8 mouse cellular contexts compared by ENCODE assay signal in the genomic region with DNA sequence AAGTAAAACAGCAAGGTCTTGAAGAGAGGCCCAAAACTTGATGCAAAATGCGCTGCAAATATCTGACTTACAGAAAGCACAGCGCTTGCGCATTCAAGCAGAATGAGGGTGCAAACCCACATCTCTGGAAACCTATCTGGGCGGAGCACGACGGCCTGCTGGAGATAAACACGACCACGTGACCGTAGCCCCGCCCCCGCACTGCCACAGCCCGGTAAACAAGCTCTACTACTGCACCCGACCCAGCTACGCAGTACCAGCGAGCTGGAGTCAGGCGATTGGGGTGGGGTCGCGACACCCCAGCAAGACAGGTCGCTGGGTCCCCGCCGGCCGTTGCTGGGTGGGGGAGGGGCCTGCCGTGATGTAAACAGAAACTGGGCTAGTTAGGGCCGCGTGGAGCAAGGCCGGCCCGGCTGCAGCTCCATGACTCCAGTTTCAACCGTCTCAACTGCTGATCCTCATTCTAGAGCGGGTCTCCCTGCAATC. TPM values are rescaled to one million over a fixed set of nuclear protein-coding genes. Genes with fewer than 3 reads are reported as not detected.
DNase-seq lines count a peak whose midpoint lies in the region; ATAC-seq lines count a peak whose summit lies in the region.

No protein-coding gene starts in this region.

- H3K9me3 ChIP-seq in megakaryocyte, embryonic 14.5 days, result no peaks in the 10 kb centered on the region

- peaks cover 42% of the 10 kb centered on the region for H3K36me3 ChIP-seq in megakaryocyte, embryonic 14.5 days (replicated peaks; ENCODE audit: low read length)

- H3K27me3 ChIP-seq in megakaryocyte, embryonic 14.5 days (replicated peaks), result peaks cover 29% of the 10 kb centered on the region

- peaks cover 39% of the 10 kb centered on the region for H3K4me1 ChIP-seq in megakaryocyte, embryonic 14.5 days

- peak overlapping the region; percentile 91 for H3K4me3 ChIP-seq in megakaryocyte, embryonic 14.5 days (replicated peaks)

- peak; percentile 96 to 98 for DNase-seq in adrenal gland, adult (ENCODE audit: inconsistent age in 2 of 2, low spot score in 1 of 2)
- DNase-seq in embryo, embryonic 10.5 days (ENCODE audit: low spot score), result peak; percentile 84
- peak; percentile 95 for DNase-seq in gastrocnemius, postnatal 10 days
- peak; percentile 80 to 94 for DNase-seq in left cerebral cortex, adult 9 months (ENCODE audit: low spot score in 2 of 2)
- peak; percentile 90 to 96 for DNase-seq in right cerebral cortex, adult 2 months (ENCODE audit: low spot score in 2 of 2)
- peak; percentile 77 for DNase-seq in urinary bladder, postnatal 10 days (ENCODE audit: low spot score)

- peak; percentile 76 for ATAC-seq in inflammation-experienced regulatory T-cells, adult 6 months

RNA-seq across cellular contexts. Expression of a gene that starts 36.2 kb away (rescaled TPM):
- 10 to 100 TPM in 1 of 2 experiments, 1 to 10 TPM in 1; 7.5 to 11.8 TPM for total RNA-seq in gastrocnemius, postnatal 10 days (2021)
- 100 to 1,000 TPM; 509 to 683 (median 543) TPM for polyA plus RNA-seq in inflammation-experienced regulatory T-cells, adult 6 months (2017; shearing (Covaris generic))
- polyA plus RNA-seq in megakaryocyte, embryonic 14.5 days (2012; ENCODE audit: insufficient read depth, low replicate concordance), result 0.81 and 1.1 TPM in 2 replicates

RNA-seq across cellular contexts. Expression of a gene that starts 43.2 kb away (rescaled TPM):
- 1 to 10 TPM; 2.9 to 4.1 TPM for total RNA-seq in gastrocnemius, postnatal 10 days (2021)
- 10 to 100 TPM; 13.3 to 48.6 (median 38.5) TPM for polyA plus RNA-seq in inflammation-experienced regulatory T-cells, adult 6 months (2017; shearing (Covaris generic))
- 2.2 and 5.7 TPM in 2 replicates for polyA plus RNA-seq in megakaryocyte, embryonic 14.5 days (2012; ENCODE audit: insufficient read depth, low replicate concordance)

Comparison
In these comparisons a context has a peak if more than half of its experiments do, and no peak if none do; other contexts are left out.
1. Peak in every context shown above with its lines: DNase-seq, ATAC-seq and H3K4me3 ChIP-seq.
2. RNA of a gene that starts 36.2 kb away (polyA plus RNA-seq): 509 to 683 TPM in inflammation-experienced regulatory T-cells, adult 6 months; 0.81 to 1.1 TPM in megakaryocyte, embryonic 14.5 days; every median in the first group is over 100 times any median in the second.